Comparison of ENCODE assay signal across 26 mouse cellular contexts in the genomic region with DNA sequence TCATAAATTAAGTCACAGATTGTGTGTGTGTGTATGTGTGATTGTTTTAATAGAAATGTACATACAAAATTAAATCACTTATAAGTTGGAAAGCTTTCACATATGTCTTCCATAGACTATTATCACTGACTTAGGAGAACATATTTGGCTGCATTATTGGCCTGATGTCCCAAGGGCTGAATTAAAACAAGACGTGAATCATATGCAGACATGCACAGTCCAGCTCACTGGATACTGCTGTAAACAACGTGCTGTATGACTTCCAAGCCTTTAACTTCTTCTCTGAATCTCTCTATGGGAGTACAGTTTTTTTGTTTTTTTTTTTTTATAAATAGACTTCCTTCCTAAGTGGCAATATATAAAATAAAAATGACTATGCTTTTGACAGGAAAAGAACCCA. TPM values are rescaled to one million over a fixed set of nuclear protein-coding genes. Genes with fewer than 3 reads are reported as not detected.
DNase-seq lines count a peak whose midpoint lies in the region; ATAC-seq and TF ChIP-seq lines count a peak whose summit lies in the region.
"Had no signal": no experiment of that assay in that cellular context is flagged by ENCODE, and none has a peak within 500 bp of the region (broad histone marks: within the 10 kb centered on the region; RNA-seq: fewer than 3 reads in every experiment).

No protein-coding gene starts in this region.

- WGBS in kidney, embryonic 16.5 days, result 39% methylated on average over 2 of the region's 2 CpGs
- 16% methylated on average over 2 of the region's 2 CpGs for WGBS in limb, embryonic 14.5 days
- 74% methylated on average over 2 of the region's 2 CpGs for WGBS in limb, embryonic 10.5 days

- H3K27ac ChIP-seq in kidney, embryonic 16.5 days (ENCODE audit: low read length), result no peak overlapping the region
- H3K27ac ChIP-seq in limb, embryonic 14.5 days (replicated peaks; ENCODE audit: low read depth, low read length), result no peak overlapping the region
- no peak overlapping the region for H3K27ac ChIP-seq in limb, embryonic 10.5 days
- H3K27ac ChIP-seq: embryonic facial prominence, embryonic 15.5 days; gastrocnemius, adult 2 months; hindbrain, embryonic 12.5 days; hindbrain, embryonic 15.5 days had no signal

- H3K9ac ChIP-seq in kidney, embryonic 16.5 days (replicated peaks; ENCODE audit: low read length), result no peak overlapping the region
- no peak overlapping the region for H3K9ac ChIP-seq in limb, embryonic 14.5 days (ENCODE audit: low read depth, low read length, severe bottlenecking)
- H3K9ac ChIP-seq: embryonic facial prominence, embryonic 15.5 days; forebrain, postnatal 0 days; hindbrain, embryonic 12.5 days; hindbrain, embryonic 15.5 days had no signal

- H3K36me3 ChIP-seq in kidney, embryonic 16.5 days (ENCODE audit: insufficient read depth, low read length), result no peaks in the 10 kb centered on the region
- no peaks in the 10 kb centered on the region for H3K36me3 ChIP-seq in limb, embryonic 14.5 days (ENCODE audit: control insufficient read depth, insufficient read depth, low read length)
- H3K36me3 ChIP-seq in limb, embryonic 10.5 days, result no peaks in the 10 kb centered on the region
- H3K36me3 ChIP-seq: embryonic facial prominence, embryonic 15.5 days; hindbrain, embryonic 12.5 days; hindbrain, embryonic 15.5 days had no signal

- no peak for DNase-seq in kidney, adult 11 months
- DNase-seq in limb, embryonic 14.5 days (ENCODE audit: low spot score), result peak; percentile 49
- DNase-seq in limb, embryonic 10.5 days (ENCODE audit: low spot score), result no peak
- peak; percentile 53 for DNase-seq in NIH3T3 (ENCODE audit: low read depth)
- DNase-seq: adrenal gland, adult 8-10 months; adrenal gland, postnatal 25 days; cerebellum, adult 11-12 months; cerebellum, adult 8-10 months; cerebellum, postnatal 10 days; cerebellum, postnatal 36 days; embryo, embryonic 11 days; forebrain, postnatal 0 days; gastrocnemius, adult 2 months; gastrocnemius, postnatal 14 days; heart, adult 11 months had no signal

- H3K4me1 ChIP-seq in kidney, embryonic 16.5 days (ENCODE audit: insufficient read depth, low read length), result no peaks in the 10 kb centered on the region
- peaks cover 5% of the 10 kb centered on the region; the same call in 1 of the 2 replicates for H3K4me1 ChIP-seq in limb, embryonic 14.5 days (ENCODE audit: control insufficient read depth, insufficient read depth, low read length)
- H3K4me1 ChIP-seq in limb, embryonic 10.5 days, result no peaks in the 10 kb centered on the region
- H3K4me1 ChIP-seq: embryonic facial prominence, embryonic 15.5 days; hindbrain, embryonic 12.5 days; hindbrain, embryonic 15.5 days had no signal

- no peaks in the 10 kb centered on the region for H3K27me3 ChIP-seq in kidney, embryonic 16.5 days (ENCODE audit: insufficient read depth, low read length)
- no peaks in the 10 kb centered on the region for H3K27me3 ChIP-seq in limb, embryonic 14.5 days (ENCODE audit: control insufficient read depth, insufficient read depth, low read length)
- no peaks in the 10 kb centered on the region for H3K27me3 ChIP-seq in limb, embryonic 10.5 days (ENCODE audit: low read depth, poor library complexity, severe bottlenecking)
- H3K27me3 ChIP-seq: embryonic facial prominence, embryonic 15.5 days; hindbrain, embryonic 12.5 days; hindbrain, embryonic 15.5 days had no signal

- TF ChIP-seq POLR2A in limb, embryonic 14.5 days (IDR thresholded peaks at IDR 0.05; ENCODE audit: borderline replicate concordance, extremely low read depth, insufficient read depth, insufficient read length), result no peak

- no peaks in the 10 kb centered on the region for H3K9me3 ChIP-seq in kidney, embryonic 16.5 days (ENCODE audit: low read length)
- H3K9me3 ChIP-seq in limb, embryonic 14.5 days (ENCODE audit: control insufficient read depth, low read length), result no peaks in the 10 kb centered on the region
- no peaks in the 10 kb centered on the region for H3K9me3 ChIP-seq in limb, embryonic 10.5 days (replicated peaks)
- H3K9me3 ChIP-seq: embryonic facial prominence, embryonic 15.5 days; hindbrain, embryonic 12.5 days; hindbrain, embryonic 15.5 days had no signal

- H3K4me2 ChIP-seq in kidney, embryonic 16.5 days (replicated peaks; ENCODE audit: low read depth, low read length), result no peak overlapping the region
- H3K4me2 ChIP-seq in limb, embryonic 14.5 days (replicated peaks; ENCODE audit: low read depth, low read length, severe bottlenecking), result no peak overlapping the region
- H3K4me2 ChIP-seq: embryonic facial prominence, embryonic 15.5 days; heart, embryonic 11.5 days; hindbrain, embryonic 12.5 days; hindbrain, embryonic 15.5 days had no signal

- no peak overlapping the region for H3K4me3 ChIP-seq in kidney, embryonic 16.5 days (ENCODE audit: low read length)
- H3K4me3 ChIP-seq in limb, embryonic 14.5 days (replicated peaks; ENCODE audit: low read length), result no peak overlapping the region
- H3K4me3 ChIP-seq in limb, embryonic 10.5 days, result no peak overlapping the region
- H3K4me3 ChIP-seq: embryonic facial prominence, embryonic 15.5 days; gastrocnemius, adult 2 months; hindbrain, embryonic 12.5 days; hindbrain, embryonic 15.5 days had no signal

- ATAC-seq in kidney, embryonic 16.5 days (ENCODE audit: low FRiP score, low TSS enrichment), result peak; percentile 71; the same call in 1 of the 2 replicates
- ATAC-seq in limb, embryonic 14.5 days (ENCODE audit: low FRiP score, low read depth), result no peak
- ATAC-seq in monocyte, adult 5-6 weeks (replicated peaks; ENCODE audit: insufficient number of reproducible peaks, low FRiP score, low TSS enrichment, poor library complexity, severe bottlenecking), result no peak
- ATAC-seq: activated CD4-positive, CD25-positive, alpha-beta regulatory T cell, adult 4 months; CD4-positive, CD25-positive, alpha-beta regulatory T cell, adult 4 months; forebrain, embryonic 14.5 days; forebrain, postnatal 0 days had no signal

RNA-seq across cellular contexts. Expression of a gene that starts 15.7 kb away (rescaled TPM):
- 24.1 and 25.1 TPM in 2 replicates for polyA plus RNA-seq in kidney, embryonic 16.5 days (2015; fragmentation: Nextera tagmentation; extraction: Ambion mirVana)
- polyA plus RNA-seq in limb, embryonic 14.5 days (2012; rRNA removed), result 21.2 and 22.1 TPM in 2 replicates
- 43.8 and 54.5 TPM in 2 replicates for polyA plus RNA-seq in limb, embryonic 14.5 days (2014; fragmentation: Nextera tagmentation; extraction: Ambion mirVana)
- 48.0 and 52.1 TPM in 2 replicates for polyA plus RNA-seq in limb, embryonic 10.5 days (2016; fragmentation: Nextera tagmentation; extraction: Ambion mirVana)
- not detected in 3 replicates for total RNA-seq in monocyte, adult 5-6 weeks (2017)
- total RNA-seq: hematopoietic stem cell, adult 5-6 weeks; MEL had no signal
- polyA plus RNA-seq: activated CD4-positive, CD25-positive, alpha-beta regulatory T cell, adult 4 months had no signal

Comparison
In these comparisons a context has a peak if more than half of its experiments do, and no peak if none do; other contexts are left out.
1. DNase-seq: peak in limb, embryonic 14.5 days (single experiment) and NIH3T3 (single experiment); none in kidney, adult 11 months (single experiment) and limb, embryonic 10.5 days (single experiment).